Mouse (Mus musculus): ENCODE measurements around the gene Haus6. TPM values are rescaled to one million over a fixed set of nuclear protein-coding genes. Genes with fewer than 3 reads are reported as not detected.
A peak's percentile ranks its signal among the peaks of the same experiment; 100 is the strongest.

The Haus6 gene
- polyA plus RNA-seq, 1 experiment, result 7.6 TPM

- Histone ChIP-seq H3K36me3 (ENCODE audit: control insufficient read depth, insufficient read depth) (peaks cover 79% of the 10 kb centered on the region), H3K79me2 (ENCODE audit: control insufficient read depth, insufficient read depth) (no peaks in the 10 kb centered on the region), H3K79me3 (ENCODE audit: low read depth) (peaks cover 4% of the 10 kb centered on the region), H3K4me3 (ENCODE audit: insufficient read depth, poor library complexity, severe bottlenecking) (no peak overlapping the region), H3K27me3 (ENCODE audit: control insufficient read depth, insufficient read depth, insufficient read length) (no peaks in the 10 kb centered on the region), H3ac (ENCODE audit: control insufficient read depth, insufficient read length, low read depth) (no peak overlapping the region)
- TF ChIP-seq USF1 (IDR thresholded peaks at IDR 0.05; ENCODE audit: low read depth) (no peak), MYOD1 (IDR thresholded peaks at IDR 0.05; ENCODE audit: control insufficient read depth, insufficient read length, low read depth) (no peak), CTCF (IDR thresholded peaks at IDR 0.05; ENCODE audit: control insufficient read depth, insufficient read depth, insufficient read length) (no peak), FOSL1 (IDR thresholded peaks at IDR 0.05; ENCODE audit: insufficient read depth, low read length, poor library complexity, severe bottlenecking) (no peak), MAX (IDR thresholded peaks at IDR 0.05) (no peak), MYOG (IDR thresholded peaks at IDR 0.05; ENCODE audit: control insufficient read depth, extremely low read depth, insufficient read length) (no peak), CEBPB (IDR thresholded peaks at IDR 0.05; ENCODE audit: low read depth) (no peak)
Measured at GRCm38 (mm10) chr4:86591304-86591703, 20.6 kb downstream of the Haus6 start.

GRCm38 (mm10) chr4:86588236-86588635 lies 23.6 kb downstream of the Haus6 start:
- H3K4me3 ChIP-seq (ENCODE audit: insufficient read depth, poor library complexity, severe bottlenecking), result no peak overlapping the region
- peaks cover 1% of the 10 kb centered on the region for H3K79me3 ChIP-seq (ENCODE audit: low read depth)
- no peak overlapping the region for H3ac ChIP-seq (ENCODE audit: control insufficient read depth, insufficient read length, low read depth)
- H3K79me2 ChIP-seq (ENCODE audit: control insufficient read depth, insufficient read depth), result no peaks in the 10 kb centered on the region
- TF ChIP-seq MYOG (IDR thresholded peaks at IDR 0.05; ENCODE audit: control insufficient read depth, extremely low read depth, insufficient read length), result no peak
- peaks cover 89% of the 10 kb centered on the region for H3K36me3 ChIP-seq (ENCODE audit: control insufficient read depth, insufficient read depth)
- no peaks in the 10 kb centered on the region for H3K27me3 ChIP-seq (ENCODE audit: control insufficient read depth, insufficient read depth, insufficient read length)

GRCm38 (mm10) chr4:86580591-86580990 lies 31.3 kb downstream of the Haus6 start:
- TF ChIP-seq USF1 (IDR thresholded peaks at IDR 0.05; ENCODE audit: low read depth) (no peak), CEBPB (IDR thresholded peaks at IDR 0.05; ENCODE audit: low read depth) (no peak), FOSL1 (IDR thresholded peaks at IDR 0.05; ENCODE audit: insufficient read depth, low read length, poor library complexity, severe bottlenecking) (no peak), MYOG (IDR thresholded peaks at IDR 0.05; ENCODE audit: control insufficient read depth, extremely low read depth, insufficient read length) (no peak), MYOD1 (IDR thresholded peaks at IDR 0.05; ENCODE audit: control insufficient read depth, insufficient read length, low read depth) (no peak)
- H3K4me3 ChIP-seq (ENCODE audit: insufficient read depth, poor library complexity, severe bottlenecking), result no peak overlapping the region
- no peak overlapping the region for H3ac ChIP-seq (ENCODE audit: control insufficient read depth, insufficient read length, low read depth)
- peaks cover 75% of the 10 kb centered on the region for H3K36me3 ChIP-seq (ENCODE audit: control insufficient read depth, insufficient read depth)
- no peaks in the 10 kb centered on the region for H3K27me3 ChIP-seq (ENCODE audit: control insufficient read depth, insufficient read depth, insufficient read length)
- peaks cover 38% of the 10 kb centered on the region for H3K79me2 ChIP-seq (ENCODE audit: control insufficient read depth, insufficient read depth)
- H3K79me3 ChIP-seq (ENCODE audit: low read depth), result peaks cover 21% of the 10 kb centered on the region

- H3K79me3 ChIP-seq (ENCODE audit: low read depth), result peaks cover 21% of the 10 kb centered on the region
- TF ChIP-seq FOSL1 (IDR thresholded peaks at IDR 0.05; ENCODE audit: insufficient read depth, low read length, poor library complexity, severe bottlenecking), result no peak
- H3K79me2 ChIP-seq (ENCODE audit: control insufficient read depth, insufficient read depth), result peaks cover 39% of the 10 kb centered on the region
- H3K27me3 ChIP-seq (ENCODE audit: control insufficient read depth, insufficient read depth, insufficient read length), result no peaks in the 10 kb centered on the region
- H3K4me3 ChIP-seq (ENCODE audit: insufficient read depth, poor library complexity, severe bottlenecking), result no peak overlapping the region
- H3ac ChIP-seq (ENCODE audit: control insufficient read depth, insufficient read length, low read depth), result no peak overlapping the region
- H3K36me3 ChIP-seq (ENCODE audit: control insufficient read depth, insufficient read depth), result peaks cover 69% of the 10 kb centered on the region
Measured at GRCm38 (mm10) chr4:86580056-86580455, 31.8 kb downstream of the Haus6 start.

- Histone ChIP-seq H3K4me3 (ENCODE audit: insufficient read depth, poor library complexity, severe bottlenecking) (peak overlapping the region; percentile 83), H3K79me3 (ENCODE audit: low read depth) (peaks cover 21% of the 10 kb centered on the region), H3ac (ENCODE audit: control insufficient read depth, insufficient read length, low read depth) (peak overlapping the region; percentile 100), H3K36me3 (ENCODE audit: control insufficient read depth, insufficient read depth) (peaks cover 38% of the 10 kb centered on the region), H3K79me2 (ENCODE audit: control insufficient read depth, insufficient read depth) (peaks cover 39% of the 10 kb centered on the region), H3K27me3 (ENCODE audit: control insufficient read depth, insufficient read depth, insufficient read length) (peaks cover 3% of the 10 kb centered on the region)
- TF ChIP-seq CTCF (IDR thresholded peaks at IDR 0.05; ENCODE audit: control insufficient read depth, insufficient read depth, insufficient read length) (no peak), USF1 (IDR thresholded peaks at IDR 0.05; ENCODE audit: low read depth) (no peak), MAX (IDR thresholded peaks at IDR 0.05) (no peak), FOSL1 (IDR thresholded peaks at IDR 0.05; ENCODE audit: insufficient read depth, low read length, poor library complexity, severe bottlenecking) (no peak), CEBPB (IDR thresholded peaks at IDR 0.05; ENCODE audit: low read depth) (no peak), MYOG (IDR thresholded peaks at IDR 0.05; ENCODE audit: control insufficient read depth, extremely low read depth, insufficient read length) (no peak), MYOD1 (IDR thresholded peaks at IDR 0.05; ENCODE audit: control insufficient read depth, insufficient read length, low read depth) (no peak)
Measured at GRCm38 (mm10) chr4:86576630-86577225, 35.1 kb downstream of the Haus6 start.

DNA sequence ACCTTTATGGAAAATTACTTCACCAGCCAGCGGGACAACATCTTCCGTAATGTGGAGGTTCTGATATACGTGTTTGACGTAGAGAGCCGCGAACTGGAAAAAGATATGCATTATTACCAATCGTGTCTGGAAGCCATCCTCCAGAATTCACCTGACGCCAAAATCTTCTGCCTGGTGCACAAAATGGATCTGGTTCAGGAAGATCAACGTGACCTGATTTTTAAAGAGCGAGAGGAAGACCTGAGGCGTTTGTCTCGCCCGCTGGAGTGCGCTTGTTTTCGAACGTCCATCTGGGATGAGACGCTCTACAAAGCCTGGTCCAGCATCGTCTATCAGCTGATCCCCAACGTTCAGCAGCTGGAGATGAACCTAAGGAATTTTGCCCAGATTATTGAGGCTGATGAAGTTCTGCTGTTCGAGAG lies 35.7 kb downstream of the Haus6 start:
- H3K79me2 ChIP-seq (ENCODE audit: control insufficient read depth, insufficient read depth), result peaks cover 39% of the 10 kb centered on the region
- H3K79me3 ChIP-seq (ENCODE audit: low read depth), result peaks cover 21% of the 10 kb centered on the region
- H3K4me3 ChIP-seq (ENCODE audit: insufficient read depth, poor library complexity, severe bottlenecking), result peak overlapping the region; percentile 83
- peak overlapping the region; percentile 100 for H3ac ChIP-seq (ENCODE audit: control insufficient read depth, insufficient read length, low read depth)
- TF ChIP-seq FOSL1 (IDR thresholded peaks at IDR 0.05; ENCODE audit: insufficient read depth, low read length, poor library complexity, severe bottlenecking), result no peak
- TF ChIP-seq MYOG (IDR thresholded peaks at IDR 0.05; ENCODE audit: control insufficient read depth, extremely low read depth, insufficient read length), result no peak
- TF ChIP-seq CEBPB (IDR thresholded peaks at IDR 0.05; ENCODE audit: low read depth), result no peak
- no peak for TF ChIP-seq MAX (IDR thresholded peaks at IDR 0.05)
- peaks cover 3% of the 10 kb centered on the region for H3K27me3 ChIP-seq (ENCODE audit: control insufficient read depth, insufficient read depth, insufficient read length)
- peaks cover 32% of the 10 kb centered on the region for H3K36me3 ChIP-seq (ENCODE audit: control insufficient read depth, insufficient read depth)

Data from C2C12 (cell line).